Mouse (Mus musculus) granulocyte monocyte progenitor cell, adult 5-6 weeks (primary cell): ENCODE data around the gene Pcid2. TPM values are rescaled to one million over a fixed set of nuclear protein-coding genes. Genes with fewer than 3 reads are reported as not detected.

Experiments used
- ATAC-seq: replicated peaks from 2 replicates; pipeline ENCODE4 v1.8.0; 2016; ENCODE audit warnings: mild to moderate bottlenecking, moderate TSS enrichment, inconsistent platforms; ENCODE audit not compliant: poor library complexity, severe bottlenecking
- total RNA-seq, 2 experiments: library from RNA; stranded (forward) in 1 of 2; stranded (reverse) in 1 of 2; fragments of 200-712, 200-1000 nt in 1 of 2; fragments of >200 nt in 1 of 2; fragmentation: Nextera tagmentation in 1 of 2; gene quantifications; 2 replicates each; pipeline ENCODE4 v1.2.3; 2014 to 2017

The Pcid2 gene
- total RNA-seq, 2 experiments from 2014 or later: 20.2 to 26.4 TPM

DNA sequence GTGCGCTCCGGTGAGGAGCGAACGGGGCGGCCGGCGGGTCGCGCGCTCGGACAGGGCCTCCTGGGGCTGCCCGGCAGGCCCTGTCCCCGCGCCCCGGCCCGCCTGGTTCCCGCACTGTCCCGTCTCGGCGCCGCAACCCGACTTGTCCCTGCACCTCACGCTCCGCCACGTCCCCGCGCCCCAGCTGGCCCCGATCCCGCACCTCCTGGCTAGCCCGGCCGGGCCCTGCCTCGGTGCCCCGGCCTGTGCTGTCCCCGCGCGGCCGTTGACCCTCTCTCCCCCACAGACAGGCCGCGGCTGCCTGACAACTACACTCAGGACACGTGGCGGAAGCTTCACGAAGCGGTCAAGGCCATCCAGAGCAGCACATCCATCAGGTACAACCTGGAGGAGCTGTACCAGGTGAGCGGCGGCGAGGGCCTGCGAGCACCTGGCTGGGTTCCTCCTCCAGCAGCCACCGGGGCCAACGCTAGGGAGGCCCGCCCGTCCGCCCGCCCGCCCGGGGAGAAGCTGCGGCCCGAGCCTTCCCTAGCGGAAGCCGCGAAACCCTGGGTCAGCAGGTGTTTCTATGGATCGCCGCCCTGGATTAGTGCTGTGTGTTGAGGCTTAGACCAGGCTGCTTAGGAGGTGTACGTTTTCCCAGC lies 771 bp upstream of the Pcid2 start:
- 0 out of 2 replicates have a peak, but pooled peaks have one; percentile 6 for ATAC-seq

DNA sequence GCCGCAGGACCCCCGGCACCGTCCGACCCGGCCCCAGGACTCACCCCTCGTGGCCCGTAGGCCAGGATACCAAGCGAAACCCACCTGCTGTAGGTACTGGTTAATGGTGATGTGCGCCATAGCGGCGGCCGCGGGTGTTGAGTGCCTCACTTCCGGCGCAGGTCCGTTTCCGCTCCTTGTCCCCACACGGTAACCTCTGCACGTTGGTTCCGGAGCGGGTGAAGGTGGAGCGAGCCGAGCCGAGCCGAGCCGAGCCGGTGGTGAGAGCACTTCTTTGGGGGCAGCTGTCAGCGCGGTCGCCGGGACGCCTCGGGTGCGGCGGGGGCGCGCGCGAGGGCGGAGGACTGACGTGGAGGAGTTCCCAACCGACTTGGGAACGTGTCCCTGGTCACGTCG lies 570 bp downstream of the Pcid2 start:
- ATAC-seq: peak; percentile 59

DNA sequence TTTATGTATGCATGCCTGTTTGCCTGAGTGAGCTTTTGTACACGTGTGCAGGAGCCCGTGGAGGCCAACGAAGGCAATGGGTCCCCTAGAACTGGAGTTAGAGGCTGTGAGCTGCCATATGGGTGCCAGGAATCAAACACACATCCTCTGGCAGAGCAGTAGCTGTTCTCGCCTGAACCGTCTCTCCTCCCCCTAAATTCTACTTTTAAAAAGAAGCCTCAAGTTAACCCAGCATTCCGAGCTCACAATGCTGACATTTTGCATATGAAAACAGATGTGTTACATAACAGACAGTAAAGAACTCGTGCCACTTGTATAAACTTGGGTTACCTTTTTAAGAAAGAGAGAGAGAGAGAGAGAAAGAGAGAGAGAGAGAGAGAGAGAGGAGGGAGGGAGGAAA lies 27.7 kb downstream of the Pcid2 start:
- ATAC-seq: no peak

DNA sequence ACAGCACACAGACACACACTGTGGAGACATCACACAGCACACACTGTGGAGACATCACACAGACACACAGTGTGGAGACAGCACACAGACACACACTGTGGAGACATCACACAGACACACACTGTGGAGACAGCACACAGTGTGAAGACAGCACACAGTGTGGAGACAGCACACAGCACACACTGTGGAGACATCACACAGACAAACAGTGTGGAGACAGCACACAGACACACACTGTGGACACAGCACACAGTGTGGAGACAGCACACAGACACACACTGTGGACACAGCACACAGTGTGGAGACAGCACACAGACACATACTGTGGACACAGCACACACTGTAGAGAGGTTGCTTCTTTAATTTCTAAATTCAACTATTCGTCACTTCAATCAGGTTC lies 29.7 kb downstream of the Pcid2 start:
- ATAC-seq: 0 out of 2 replicates have a peak, but pooled peaks have one; percentile 8

DNA sequence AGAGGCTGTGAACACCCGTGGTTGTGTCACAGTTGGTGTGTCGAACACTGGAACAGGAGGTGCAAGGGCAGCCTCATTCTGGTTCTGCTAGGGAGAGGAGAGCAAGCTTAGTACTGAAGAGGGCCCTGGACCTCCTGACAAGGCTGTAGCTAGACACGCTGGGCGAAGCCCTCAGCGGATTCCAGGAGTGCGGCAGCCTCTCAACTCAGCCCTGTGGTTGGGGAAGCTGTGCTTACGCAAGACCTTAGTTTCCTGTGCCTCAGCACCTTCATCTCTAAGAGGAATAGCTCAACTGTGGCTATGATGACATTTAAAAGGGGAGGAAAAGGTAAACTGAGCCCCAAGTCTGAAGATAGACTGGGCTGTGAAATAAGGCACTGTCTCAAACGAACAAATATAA lies 30.2 kb downstream of the Pcid2 start:
- ATAC-seq: peak; percentile 96

DNA sequence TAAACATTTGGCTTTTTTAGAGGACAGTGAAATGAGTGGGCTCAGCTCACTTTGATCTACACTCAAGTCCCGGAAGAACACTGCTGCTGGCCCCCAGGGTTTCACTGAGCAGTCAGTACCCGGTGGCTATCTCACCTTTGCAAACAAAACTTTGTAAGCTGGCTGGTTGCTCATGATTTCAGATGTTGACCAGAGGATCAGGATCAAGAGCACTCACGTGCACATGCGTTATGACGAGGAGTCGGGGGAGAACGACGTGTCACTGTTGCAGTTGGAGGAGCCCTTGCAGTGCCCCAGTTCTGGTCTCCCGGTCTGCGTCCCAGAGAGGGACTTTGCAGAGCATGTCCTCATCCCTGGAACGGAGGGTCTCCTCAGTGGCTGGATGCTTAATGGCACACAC lies 32.0 kb downstream of the Pcid2 start:
- no peak for ATAC-seq

DNA sequence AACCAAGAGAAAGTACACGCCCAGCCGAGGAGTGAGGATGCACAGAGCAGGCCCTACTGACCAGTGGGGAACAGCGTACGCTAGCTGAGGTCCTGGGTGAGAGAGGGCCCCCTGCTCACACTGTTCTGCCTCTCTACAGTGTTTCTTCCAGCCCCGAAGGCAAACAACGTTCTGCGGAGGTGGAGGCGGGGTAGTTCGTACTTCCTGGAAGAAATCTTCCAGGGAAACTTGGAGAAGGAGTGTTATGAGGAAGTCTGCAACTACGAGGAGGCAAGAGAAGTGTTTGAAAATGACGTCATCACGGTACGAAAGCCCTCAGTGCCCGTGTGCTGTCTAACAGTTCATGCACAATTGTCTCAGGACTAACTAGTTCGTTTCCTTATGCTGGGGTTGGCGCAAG lies 42.1 kb downstream of the Pcid2 start:
- 0 out of 2 replicates have a peak, but pooled peaks have one; percentile 19 for ATAC-seq

DNA sequence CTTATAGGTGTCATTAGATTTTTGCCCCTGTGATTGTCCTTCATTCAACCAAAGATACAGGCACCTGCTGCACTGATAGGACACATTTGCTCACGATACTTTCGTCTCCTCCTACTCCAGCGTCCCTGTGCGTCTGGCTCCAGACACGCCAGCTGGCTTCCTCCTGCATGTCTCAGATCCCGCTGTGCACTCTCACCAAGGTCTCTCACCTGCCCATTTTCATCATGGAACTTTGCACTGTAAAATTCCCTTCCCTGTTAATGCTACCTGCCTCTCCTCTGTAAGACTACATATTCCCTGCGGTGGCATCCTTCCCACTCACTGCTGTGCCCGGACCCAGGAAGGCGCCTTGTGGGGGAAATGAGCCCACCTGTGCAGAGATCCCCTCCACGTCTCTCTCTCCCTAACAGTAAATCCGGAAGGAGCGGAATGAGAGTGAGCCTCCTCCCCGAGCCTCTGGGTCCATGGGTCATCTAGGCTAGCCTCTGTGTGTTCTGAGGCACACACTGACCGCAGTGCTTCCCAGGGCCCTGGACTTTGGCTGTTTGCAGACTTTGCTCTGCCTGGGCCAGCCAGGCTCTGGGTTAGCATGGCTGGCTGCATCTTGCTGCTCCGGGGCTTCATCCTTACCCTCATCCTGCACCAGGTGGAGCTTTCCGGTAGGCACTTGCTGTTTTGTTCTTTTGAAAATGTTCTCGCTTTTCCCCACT lies 44.7 kb downstream of the Pcid2 start, which contains the start of gene Proz:
Gene Proz (plus strand): TSS at position 474 of the 710 bp plus-strand sequence.
- no peak for ATAC-seq

DNA sequence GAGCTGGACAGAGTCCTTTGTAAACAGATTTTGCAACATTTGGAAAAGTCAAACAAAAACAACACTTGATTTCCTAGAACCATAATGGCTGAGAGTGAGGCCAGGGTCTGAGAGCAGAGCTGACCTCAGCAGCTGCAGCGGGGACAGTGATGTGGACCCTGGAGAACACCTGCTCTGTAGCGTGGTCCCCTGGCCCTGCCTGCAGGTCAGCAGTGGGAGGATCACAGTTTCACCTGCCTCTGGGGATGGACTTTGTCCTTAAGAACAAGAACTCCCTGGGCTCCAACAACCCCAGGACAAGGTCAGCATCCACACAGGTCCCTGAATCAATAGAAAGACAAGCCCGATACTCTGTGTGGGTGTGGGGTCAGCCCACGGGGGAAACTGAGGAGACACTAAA lies 47.9 kb downstream of the Pcid2 start:
- ATAC-seq: no peak

DNA sequence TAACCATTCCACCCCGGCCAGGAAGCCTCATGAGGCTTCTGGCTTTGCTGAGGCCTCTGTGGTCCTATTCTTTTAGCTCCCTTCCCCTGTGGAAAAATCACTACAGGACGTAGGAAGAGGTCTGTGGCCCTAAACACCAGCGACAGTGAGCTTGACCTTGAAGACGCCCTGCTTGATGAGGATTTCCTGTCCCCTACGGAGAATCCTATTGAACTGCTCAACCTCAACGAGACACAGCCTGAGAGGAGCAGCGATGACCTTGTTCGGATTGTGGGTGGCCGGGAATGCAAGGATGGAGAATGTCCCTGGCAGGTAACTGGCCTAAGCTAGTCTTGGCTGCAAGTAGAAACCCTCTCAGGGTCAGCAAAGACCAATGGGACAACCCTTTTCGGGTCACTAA lies 54.7 kb downstream of the Pcid2 start:
- ATAC-seq: no peak

DNA sequence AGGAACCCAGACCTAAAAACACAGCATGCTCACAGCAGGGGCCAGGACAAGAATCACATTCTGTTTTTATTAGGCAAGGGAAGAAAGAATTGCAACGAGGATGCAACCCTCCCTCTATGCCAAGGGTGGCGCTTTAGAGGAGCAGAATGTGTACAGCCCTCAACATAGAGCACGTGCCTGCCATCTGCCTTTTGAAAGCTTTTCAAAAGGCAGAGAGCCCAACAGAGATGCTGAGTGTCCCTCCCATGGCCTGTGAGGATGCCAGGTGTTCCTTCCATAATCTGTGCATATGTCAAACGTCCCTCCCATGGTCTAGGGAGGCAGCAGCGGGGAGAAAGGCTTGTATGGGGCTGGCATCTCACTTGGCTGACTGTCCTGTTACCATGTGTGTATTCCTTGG lies 57.6 kb downstream of the Pcid2 start:
- ATAC-seq: no peak

DNA sequence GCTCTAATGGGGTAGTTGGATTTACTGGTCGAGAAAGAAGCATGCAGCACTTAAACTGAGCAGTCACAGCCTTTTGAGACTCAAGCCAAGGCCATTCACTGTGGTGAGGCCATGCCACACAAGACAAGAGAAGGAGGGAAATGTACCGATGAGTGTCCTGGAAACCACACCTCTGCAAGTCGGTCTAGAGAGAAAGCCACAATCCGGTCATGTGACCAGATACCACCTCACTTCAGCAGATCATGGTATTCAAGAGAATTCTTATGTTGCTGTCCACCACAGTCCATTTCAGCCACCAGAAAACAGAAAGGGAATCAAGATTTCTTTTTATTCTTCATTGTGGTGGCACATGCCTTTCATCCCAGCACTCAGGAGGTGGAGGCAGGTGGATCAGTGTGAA lies 63.8 kb downstream of the Pcid2 start:
- no peak for ATAC-seq

DNA sequence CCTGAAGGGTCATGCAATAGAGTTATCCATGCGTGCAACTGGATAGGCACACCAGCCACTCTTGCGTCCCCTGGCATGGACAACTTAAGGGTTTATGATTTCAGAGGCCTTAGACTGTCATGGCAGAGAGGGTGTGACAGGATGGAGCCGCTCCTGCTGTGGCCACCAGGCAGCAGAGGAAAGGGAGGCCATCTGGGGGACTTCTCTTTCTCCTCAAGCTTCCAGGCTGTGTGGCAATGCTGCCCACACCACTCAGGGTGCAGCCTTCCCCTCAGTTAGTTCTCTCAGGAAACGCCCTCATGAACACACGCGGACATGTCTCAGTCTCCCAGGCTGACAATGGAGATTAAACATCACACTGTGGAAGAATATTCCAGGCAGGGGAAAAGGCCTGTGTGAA lies 66.2 kb downstream of the Pcid2 start:
- ATAC-seq: peak; percentile 59

DNA sequence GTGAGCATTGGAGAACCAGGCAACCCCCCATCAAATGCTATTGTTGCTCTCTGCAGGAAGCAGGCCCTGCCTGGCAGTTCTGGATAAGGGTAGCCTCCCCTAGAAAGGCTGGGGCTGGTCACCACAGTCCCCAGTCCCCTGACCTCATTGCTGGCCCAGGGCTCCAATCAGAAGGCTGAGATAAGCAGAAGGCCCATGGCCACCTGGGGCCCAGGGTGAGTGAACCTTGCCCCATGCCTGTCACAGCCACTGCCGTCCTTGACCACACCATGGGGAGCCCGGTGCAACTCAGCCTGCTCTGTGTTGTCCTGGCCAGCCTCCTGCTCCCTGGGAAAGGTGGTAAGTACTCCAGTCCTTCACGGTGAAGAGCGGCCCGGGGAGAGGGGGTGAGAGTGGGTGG lies 67.7 kb downstream of the Pcid2 start:
- ATAC-seq: peak; percentile 1; the same call in 1 of the 2 replicates

DNA sequence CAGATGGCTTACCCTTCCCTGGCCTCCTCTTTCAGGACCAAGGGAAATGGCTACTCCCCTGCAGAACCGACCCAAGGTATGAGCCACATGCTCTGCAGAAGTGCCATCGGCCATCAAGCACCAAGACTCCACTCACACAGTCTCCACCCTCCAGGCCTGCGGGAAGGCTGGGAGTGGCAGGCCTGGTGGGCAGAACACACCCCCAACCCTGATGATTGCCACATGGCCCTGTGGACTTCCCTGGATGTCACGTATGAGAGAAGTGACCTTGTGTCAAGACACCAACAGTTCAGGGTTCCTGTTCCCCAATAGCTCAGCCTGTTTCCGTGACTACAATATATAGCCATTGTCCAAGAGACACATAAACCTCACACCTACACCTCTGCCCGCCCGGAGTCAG lies 68.2 kb downstream of the Pcid2 start, which contains the start of gene F10:
Gene F10 (plus strand): TSS at position 294 of the 400 bp plus-strand sequence.
- ATAC-seq: peak; percentile 64

DNA sequence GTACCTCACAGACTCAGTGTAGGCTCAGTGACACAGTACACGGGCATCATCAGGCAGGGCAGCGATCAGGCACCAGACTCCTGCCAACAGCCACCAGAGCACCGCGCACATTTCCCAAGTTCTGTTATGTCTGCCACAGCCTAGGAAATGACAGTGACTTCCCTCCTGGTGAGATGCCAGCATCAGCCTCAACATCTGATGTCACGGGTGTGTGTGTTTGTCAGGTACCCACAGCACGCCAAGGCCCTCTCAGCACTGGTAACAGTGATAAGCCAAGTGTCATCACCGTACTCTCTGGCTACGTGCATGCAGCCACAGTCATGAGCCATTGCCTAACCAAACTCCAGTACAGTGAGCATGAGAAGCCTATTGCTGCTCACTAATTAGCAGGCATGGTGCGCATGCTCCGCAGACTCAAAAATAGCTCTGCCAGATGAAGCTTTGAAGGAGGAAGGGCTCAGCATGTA lies 68.9 kb downstream of the Pcid2 start:
- peak; percentile 58 for ATAC-seq

DNA sequence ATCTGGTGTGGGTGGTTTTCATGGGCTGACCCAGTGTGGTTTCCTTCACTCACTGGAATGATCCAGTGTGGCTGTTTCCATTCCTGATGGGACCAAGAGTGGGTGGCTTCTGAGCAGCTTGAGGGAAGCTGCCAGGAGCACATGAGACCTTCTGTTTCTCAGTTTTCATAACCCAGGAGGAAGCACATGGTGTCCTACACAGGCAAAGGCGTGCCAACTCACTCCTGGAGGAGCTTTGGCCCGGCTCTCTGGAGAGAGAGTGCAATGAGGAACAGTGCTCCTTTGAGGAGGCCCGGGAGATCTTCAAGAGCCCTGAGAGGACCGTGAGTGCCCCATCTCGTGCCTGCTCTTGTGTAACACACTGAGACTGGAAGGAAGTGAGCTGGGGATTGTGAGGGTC lies 76.8 kb downstream of the Pcid2 start:
- peak; percentile 75 for ATAC-seq

DNA sequence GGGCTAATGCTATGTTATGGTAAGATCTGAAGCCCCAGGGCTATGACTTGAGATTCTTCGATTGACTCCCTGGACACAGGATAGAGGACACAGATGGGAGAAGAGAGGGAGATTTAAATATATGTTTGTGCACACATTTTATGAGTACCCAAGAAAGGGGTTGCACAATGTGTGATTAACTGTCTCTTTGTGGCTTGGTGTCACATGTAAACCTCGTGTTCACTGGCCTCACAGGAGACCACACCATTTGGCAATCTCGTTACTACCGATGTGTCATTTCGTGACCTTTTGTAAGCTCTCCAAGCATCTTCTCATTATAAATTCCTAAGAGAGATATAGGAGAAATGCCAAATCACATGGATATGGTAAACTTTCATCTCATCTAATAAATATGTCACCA lies 77.6 kb downstream of the Pcid2 start:
- peak; percentile 70 for ATAC-seq
